Mouse (Mus musculus) midbrain, embryonic 13.5 days (tissue): ENCODE measurements around the gene Kctd7. TPM values are rescaled to one million over a fixed set of nuclear protein-coding genes. Genes with fewer than 3 reads are reported as not detected.
A peak's percentile ranks its signal among the peaks of the same experiment; 100 is the strongest.

Experiments
- ATAC-seq: fragments of 200-750 bp; cut with Nextera tagmentation; 2 replicates; pipeline ENCODE4 v1.8.0; 2017; ENCODE audit warnings: mild to moderate bottlenecking, moderate TSS enrichment, moderate library complexity
- H3K27ac ChIP-seq: fragments of 300-500 bp; sonication (generic); 2 replicates; pipeline ENCODE4 v1.5.1; 2015; ENCODE audit warnings: inconsistent platforms, mild to moderate bottlenecking, moderate library complexity
- H3K27me3 ChIP-seq: fragments of 300-500 bp; sonication (generic); 2 replicates; pipeline ENCODE4 v1.6.1; 2015; ENCODE audit warnings: mild to moderate bottlenecking, inconsistent platforms
- H3K36me3 ChIP-seq: fragments of 300-500 bp; sonication (generic); 2 replicates; pipeline ENCODE4 v1.6.1; 2015; ENCODE audit warnings: mild to moderate bottlenecking, inconsistent platforms
- H3K4me1 ChIP-seq: fragments of 300-500 bp; sonication (generic); replicated peaks from 2 replicates; pipeline ENCODE4 v1.6.1; 2015; ENCODE audit warnings: inconsistent platforms
- H3K4me2 ChIP-seq: fragments of 300-500 bp; sonication (generic); replicated peaks from 2 replicates; pipeline ENCODE4 v1.6.1; 2015; ENCODE audit warnings: moderate library complexity, mild to moderate bottlenecking, inconsistent platforms
- H3K4me3 ChIP-seq: fragments of 300-500 bp; sonication (generic); replicated peaks from 2 replicates; pipeline ENCODE4 v1.5.1; 2015; ENCODE audit warnings: mild to moderate bottlenecking, inconsistent platforms
- H3K9ac ChIP-seq: fragments of 300-500 bp; sonication (generic); replicated peaks from 2 replicates; pipeline ENCODE4 v1.6.1; 2015; ENCODE audit warnings: mild to moderate bottlenecking, inconsistent platforms
- H3K9me3 ChIP-seq: fragments of 300-500 bp; sonication (generic); 2 replicates; pipeline ENCODE4 v1.6.1; 2016; ENCODE audit warnings: mild to moderate bottlenecking, inconsistent platforms
- WGBS: fragments of 180-500 bp; shearing (Covaris S2); methylation state at CpG from one replicate; pipeline ENCODE4 v1.1.7; 2015; 5-methylcytosine and 5-hydroxymethylcytosine counted together
- polyA plus RNA-seq: library from polyadenylated mRNA; unstranded; fragments of >200 nt; fragmentation: Nextera tagmentation; extraction: Ambion mirVana; gene quantifications from 2 replicates; pipeline ENCODE4 v1.2.1, GENCODE M21; 2015

Kctd7 gene
- polyA plus RNA-seq, 1 experiment from 2014 or later: 11.0 TPM

DNA sequence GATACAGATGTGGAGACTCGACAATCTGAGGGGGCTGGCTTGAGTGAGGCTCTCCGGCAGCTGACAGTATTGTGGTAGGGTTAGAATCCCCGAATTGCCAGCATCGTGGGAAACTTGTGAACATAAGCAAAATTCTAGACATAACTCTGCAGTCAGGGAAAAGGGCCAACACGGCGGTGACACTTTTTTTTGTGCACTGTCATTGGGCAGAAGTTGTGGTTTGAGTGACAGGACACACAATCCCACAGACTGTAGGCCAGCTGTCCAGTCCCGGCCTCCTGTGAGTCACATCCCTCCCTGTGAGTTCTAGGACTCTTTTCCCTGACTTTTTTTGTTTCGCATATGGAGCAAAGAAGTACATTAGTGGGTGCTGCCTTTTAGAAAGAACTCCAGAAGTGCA lies 1.3 kb downstream of the Kctd7 start:
- peak overlapping the region; percentile 84 for H3K4me2 ChIP-seq
- H3K36me3 ChIP-seq: peaks cover 19% of the 10 kb centered on the region
- H3K9ac ChIP-seq: peak overlapping the region; percentile 86
- 91% methylated on average over 8 of the region's 8 CpGs for WGBS
- H3K27ac ChIP-seq: no peak overlapping the region
- H3K4me1 ChIP-seq: peaks cover 30% of the 10 kb centered on the region
- no peaks in the 10 kb centered on the region for H3K27me3 ChIP-seq
- peak overlapping the region; percentile 71 for H3K4me3 ChIP-seq
- no peak for ATAC-seq
- H3K9me3 ChIP-seq: no peaks in the 10 kb centered on the region

DNA sequence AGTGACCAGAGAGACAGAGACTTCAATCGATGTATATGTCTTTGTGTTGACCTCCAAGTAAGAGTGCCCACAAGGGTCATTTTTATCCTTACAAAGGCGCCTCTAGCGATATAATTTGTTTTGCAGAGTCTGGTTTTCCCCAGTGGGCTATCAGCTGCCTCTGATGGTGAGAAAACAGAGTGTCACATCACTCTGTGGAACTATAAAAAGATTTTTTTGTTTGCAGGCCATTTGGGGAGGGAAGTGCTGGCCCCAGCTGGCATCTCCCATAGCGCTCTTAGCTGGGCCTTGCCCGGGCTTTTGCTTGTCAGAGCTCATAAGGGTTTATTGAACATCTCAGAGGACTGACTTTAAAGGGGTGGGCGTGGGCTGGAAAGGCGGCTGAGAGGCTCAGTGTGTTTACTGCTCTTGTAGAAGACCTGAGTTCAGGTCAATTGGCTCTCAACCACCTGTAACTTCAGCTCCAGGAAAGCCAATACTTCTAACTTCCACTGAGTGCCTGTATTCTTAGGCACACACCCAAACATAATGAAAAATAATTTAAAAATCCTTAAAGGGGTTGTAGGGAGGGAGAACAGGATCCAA lies 5.2 kb downstream of the Kctd7 start:
- Histone ChIP-seq H3K27me3 (no peaks in the 10 kb centered on the region), H3K27ac (no peak overlapping the region), H3K36me3 (peaks cover 50% of the 10 kb centered on the region), H3K4me1 (peaks cover 21% of the 10 kb centered on the region), H3K9ac (no peak overlapping the region), H3K4me2 (no peak overlapping the region), H3K4me3 (no peak overlapping the region), H3K9me3 (no peaks in the 10 kb centered on the region)
- no peak for ATAC-seq
- 77% methylated on average over 7 of the region's 7 CpGs for WGBS

DNA sequence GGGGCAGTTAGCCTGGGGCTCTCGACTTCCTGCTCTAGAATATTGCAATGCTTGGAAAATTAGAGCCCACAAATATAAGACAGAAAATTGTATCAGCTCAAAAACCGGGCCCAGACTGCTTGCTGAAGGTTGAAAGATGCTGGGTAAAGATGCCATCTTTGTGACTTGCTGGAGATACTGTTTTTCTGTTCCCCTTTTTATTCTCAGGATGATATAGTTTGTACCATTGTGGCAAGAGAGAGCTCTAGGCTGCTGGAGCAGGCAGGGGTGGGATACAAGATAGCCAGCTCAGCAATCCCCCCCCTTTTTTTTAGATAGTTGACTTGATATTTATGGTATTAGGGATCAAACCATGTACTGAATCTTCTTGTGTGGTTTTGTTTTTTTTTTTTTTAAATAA lies 9.6 kb downstream of the Kctd7 start:
- no peak overlapping the region for H3K4me3 ChIP-seq
- no peaks in the 10 kb centered on the region for H3K27me3 ChIP-seq
- no peaks in the 10 kb centered on the region for H3K4me1 ChIP-seq
- no peak overlapping the region for H3K4me2 ChIP-seq
- H3K9me3 ChIP-seq: no peaks in the 10 kb centered on the region
- H3K36me3 ChIP-seq: peaks cover 50% of the 10 kb centered on the region
- H3K9ac ChIP-seq: no peak overlapping the region
- 90% methylated on average over 2 of the region's 2 CpGs for WGBS
- H3K27ac ChIP-seq: no peak overlapping the region
- no peak for ATAC-seq

- no peak for ATAC-seq
- no peaks in the 10 kb centered on the region for H3K27me3 ChIP-seq
- no peak overlapping the region for H3K9ac ChIP-seq
- H3K4me1 ChIP-seq: no peaks in the 10 kb centered on the region
- H3K4me3 ChIP-seq: no peak overlapping the region
- whole genome bisulfite sequencing: 81% methylated on average over 4 of the region's 4 CpGs
- H3K27ac ChIP-seq: no peak overlapping the region
- H3K4me2 ChIP-seq: no peak overlapping the region
- H3K36me3 ChIP-seq: peaks cover 16% of the 10 kb centered on the region
- no peaks in the 10 kb centered on the region for H3K9me3 ChIP-seq
Measured at GRCm38 (mm10) chr5:130158545-130158944, 13.9 kb downstream of the Kctd7 start.

DNA sequence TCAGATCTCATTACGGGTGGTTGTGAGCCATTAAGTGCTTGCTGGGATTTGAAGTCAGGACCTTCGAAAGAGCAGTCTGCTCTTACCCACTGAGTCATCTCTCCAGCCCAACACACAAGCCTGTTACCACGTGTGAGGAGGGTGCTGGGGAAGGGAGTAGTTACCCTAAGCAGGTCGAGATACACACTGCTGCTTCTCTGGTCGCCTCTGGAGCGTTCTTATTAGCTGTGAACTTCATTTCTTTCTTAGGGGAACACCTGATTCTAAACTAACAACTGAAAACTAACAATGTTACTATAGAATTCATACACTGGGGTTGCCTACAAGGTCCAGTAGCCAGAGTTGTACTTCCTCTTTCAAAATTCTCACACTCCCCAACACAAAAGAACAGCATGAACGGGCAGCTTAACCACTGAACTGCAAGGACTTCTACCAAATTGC lies 15.1 kb downstream of the Kctd7 start:
- WGBS: 61% methylated on average over 7 of the region's 7 CpGs
- Histone ChIP-seq H3K27ac (no peak overlapping the region), H3K9ac (no peak overlapping the region), H3K27me3 (no peaks in the 10 kb centered on the region), H3K4me1 (no peaks in the 10 kb centered on the region), H3K36me3 (peaks cover 10% of the 10 kb centered on the region), H3K4me3 (no peak overlapping the region), H3K9me3 (no peaks in the 10 kb centered on the region), H3K4me2 (no peak overlapping the region)
- ATAC-seq: no peak

DNA sequence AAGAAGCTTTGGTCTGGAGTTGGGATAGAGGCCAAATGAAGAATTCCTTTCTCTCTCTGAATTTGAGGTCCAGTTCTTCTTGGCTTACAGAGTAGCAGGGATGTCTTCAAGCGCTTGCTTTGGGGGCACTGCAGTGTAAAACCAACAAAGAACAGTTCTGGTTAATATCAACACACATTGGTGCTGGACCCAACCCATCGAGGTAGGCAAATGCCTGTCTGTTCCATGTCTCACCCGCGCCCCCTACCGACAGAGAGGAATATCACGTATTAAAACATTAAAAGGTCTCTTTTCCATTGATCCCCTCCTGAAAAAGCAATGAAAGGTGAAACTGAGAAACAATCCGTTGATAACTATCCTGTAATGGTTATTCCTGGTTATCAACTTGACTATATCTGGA lies 19.0 kb downstream of the Kctd7 start:
- Histone ChIP-seq H3K9ac (no peak overlapping the region), H3K4me2 (no peak overlapping the region), H3K4me3 (no peak overlapping the region), H3K27me3 (no peaks in the 10 kb centered on the region), H3K4me1 (no peaks in the 10 kb centered on the region), H3K9me3 (no peaks in the 10 kb centered on the region), H3K36me3 (no peaks in the 10 kb centered on the region), H3K27ac (no peak overlapping the region)
- 5% methylated on average over 7 of the region's 7 CpGs for WGBS
- no peak for ATAC-seq

- WGBS: 73% methylated on average over 4 of the region's 4 CpGs
- Histone ChIP-seq H3K9ac (no peak overlapping the region), H3K36me3 (no peaks in the 10 kb centered on the region), H3K27me3 (no peaks in the 10 kb centered on the region), H3K4me2 (no peak overlapping the region), H3K27ac (no peak overlapping the region), H3K4me1 (no peaks in the 10 kb centered on the region), H3K4me3 (no peak overlapping the region), H3K9me3 (no peaks in the 10 kb centered on the region)
- no peak for ATAC-seq
Measured at GRCm38 (mm10) chr5:130165213-130165612, 20.6 kb downstream of the Kctd7 start.

- Histone ChIP-seq H3K4me3 (no peak overlapping the region), H3K27ac (no peak overlapping the region), H3K4me2 (no peak overlapping the region), H3K4me1 (peaks cover 27% of the 10 kb centered on the region), H3K27me3 (no peaks in the 10 kb centered on the region), H3K9me3 (no peaks in the 10 kb centered on the region), H3K9ac (no peak overlapping the region), H3K36me3 (no peaks in the 10 kb centered on the region)
- 82% methylated on average over 6 of the region's 6 CpGs for WGBS
- no peak for ATAC-seq
Measured at GRCm38 (mm10) chr5:130169109-130169508, 24.4 kb downstream of the Kctd7 start.

DNA sequence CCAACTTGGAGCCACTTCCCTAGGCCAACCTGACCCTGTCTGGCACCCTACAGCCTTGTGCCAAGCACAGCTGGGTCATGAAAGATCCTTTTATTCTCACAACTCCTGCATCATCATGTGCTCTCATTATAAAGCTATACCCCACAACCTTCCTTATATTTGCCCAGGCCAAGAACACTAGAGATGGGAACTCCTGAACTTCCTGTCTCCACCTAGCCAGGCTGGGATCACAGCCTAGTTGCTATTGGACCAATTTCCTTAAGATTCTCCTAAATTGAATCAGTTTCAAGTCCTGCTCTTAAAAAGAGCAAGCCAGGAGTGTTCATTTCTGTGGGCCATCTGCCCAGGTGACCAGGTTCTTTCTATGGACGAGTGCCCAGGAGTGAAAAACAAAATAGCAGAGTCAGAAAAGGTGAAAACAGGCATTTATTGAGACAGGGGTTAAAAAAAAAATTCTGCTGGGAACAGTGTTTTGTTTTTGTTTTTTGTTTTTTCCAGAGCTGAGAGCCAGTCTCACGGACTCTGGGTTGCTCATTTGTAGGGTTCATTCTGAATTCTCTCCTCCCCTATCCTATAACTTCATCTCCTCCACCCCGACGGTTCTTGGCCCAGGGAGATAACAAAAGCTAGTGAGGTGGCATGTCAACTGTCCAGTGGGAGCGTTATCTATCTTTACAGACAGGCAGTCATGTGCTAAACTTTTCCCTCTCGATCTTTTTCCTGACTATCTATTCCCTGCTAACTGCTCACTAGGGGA lies 26.2 kb downstream of the Kctd7 start:
- Histone ChIP-seq H3K36me3 (no peaks in the 10 kb centered on the region), H3K4me2 (peak overlapping the region; percentile 86), H3K9me3 (no peaks in the 10 kb centered on the region), H3K27me3 (no peaks in the 10 kb centered on the region), H3K27ac (peak overlapping the region; percentile 91), H3K4me3 (peak overlapping the region; percentile 87), H3K9ac (peak overlapping the region; percentile 89), H3K4me1 (peaks cover 29% of the 10 kb centered on the region)
- no peak for ATAC-seq
- WGBS: 13% methylated on average over 6 of the region's 6 CpGs

- Histone ChIP-seq H3K27ac (peak within 1 kb of the TSS; percentile 91), H3K9ac (peak within 1 kb of the TSS; percentile 89), H3K27me3 (no peaks in the 10 kb centered on the region), H3K36me3 (no peaks in the 10 kb centered on the region), H3K4me2 (peak within 1 kb of the TSS; percentile 86), H3K4me3 (peak within 1 kb of the TSS; percentile 87), H3K4me1 (peaks cover 29% of the 10 kb centered on the region), H3K9me3 (no peaks in the 10 kb centered on the region)
- WGBS: under 1% methylated on average over 51 of the region's 62 CpGs
- peak; percentile 96 for ATAC-seq
Measured at GRCm38 (mm10) chr5:130171423-130171954, 26.8 kb downstream of the Kctd7 start, which contains the start of gene Rabgef1. Gene Rabgef1, plus strand, starts transcription at chr5:130171798.

- WGBS: 1% methylated on average over 35 of the region's 46 CpGs
- H3K4me1 ChIP-seq: peaks cover 29% of the 10 kb centered on the region
- H3K9ac ChIP-seq: peak overlapping the region; percentile 89
- peak overlapping the region; percentile 85 for H3K4me2 ChIP-seq
- ATAC-seq: peak; percentile 61; the same call in 1 of the 2 replicates
- peak overlapping the region; percentile 87 for H3K4me3 ChIP-seq
- no peaks in the 10 kb centered on the region for H3K36me3 ChIP-seq
- no peaks in the 10 kb centered on the region for H3K27me3 ChIP-seq
- no peaks in the 10 kb centered on the region for H3K9me3 ChIP-seq
- H3K27ac ChIP-seq: peak overlapping the region; percentile 91
Measured at GRCm38 (mm10) chr5:130171956-130172601, 27.4 kb downstream of the Kctd7 start.

DNA sequence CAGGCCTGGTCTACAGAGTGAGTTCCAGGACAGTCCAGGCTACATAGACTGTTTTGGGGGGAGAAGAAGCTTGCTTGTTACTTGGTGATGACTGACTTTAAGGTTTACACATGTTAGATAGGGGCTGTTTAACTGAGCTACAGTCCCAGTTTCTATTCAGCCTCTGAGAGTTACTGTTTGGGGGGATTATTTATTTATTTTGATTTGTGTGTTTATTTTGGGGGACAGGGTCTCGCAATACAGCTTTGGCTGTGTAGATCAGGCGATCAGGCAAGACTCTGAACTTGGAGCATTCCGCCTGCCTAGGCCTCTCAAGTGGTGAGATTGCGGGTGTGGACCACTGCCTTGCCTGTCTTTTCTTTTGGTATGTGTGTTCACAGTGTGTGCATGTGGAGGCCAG lies 28.4 kb downstream of the Kctd7 start:
- WGBS: 88% methylated on average over 4 of the region's 4 CpGs
- Histone ChIP-seq H3K27ac (no peak overlapping the region), H3K4me2 (peak overlapping the region; percentile 85), H3K9ac (no peak overlapping the region; the same call in 1 of the 2 replicates), H3K27me3 (no peaks in the 10 kb centered on the region), H3K4me3 (peak overlapping the region; percentile 87), H3K9me3 (no peaks in the 10 kb centered on the region), H3K36me3 (no peaks in the 10 kb centered on the region), H3K4me1 (peaks cover 32% of the 10 kb centered on the region)
- ATAC-seq: no peak
